Mouse (Mus musculus) embryonic facial prominence, embryonic 12.5 days (tissue): ENCODE data around the gene Prkcq. TPM values are rescaled to one million over a fixed set of nuclear protein-coding genes. Genes with fewer than 3 reads are reported as not detected.

ENCODE experiments used
- ATAC-seq: fragments of 200-750 bp; cut with Nextera tagmentation; 2 replicates; pipeline ENCODE4 v1.8.0; 2017; ENCODE audit not compliant: insufficient number of reproducible peaks, insufficient read depth, low FRiP score, low TSS enrichment
- H3K27ac ChIP-seq: fragments of 300-500 bp; sonication (generic); 2 replicates; pipeline ENCODE4 v1.5.1; 2016; ENCODE audit warnings: mild to moderate bottlenecking
- H3K27me3 ChIP-seq: fragments of 300-500 bp; sonication (generic); 2 replicates; pipeline ENCODE4 v1.6.1; 2016; ENCODE audit warnings: mild to moderate bottlenecking, moderate library complexity
- H3K36me3 ChIP-seq: fragments of 300-500 bp; sonication (generic); 2 replicates; pipeline ENCODE4 v1.6.1; 2016; ENCODE audit warnings: mild to moderate bottlenecking
- H3K4me1 ChIP-seq: fragments of 300-500 bp; sonication (generic); 2 replicates; pipeline ENCODE4 v1.6.1; 2016
- H3K4me2 ChIP-seq: fragments of 300-500 bp; sonication (generic); replicated peaks from 2 replicates; pipeline ENCODE4 v1.6.1; 2016; ENCODE audit warnings: mild to moderate bottlenecking, moderate library complexity
- H3K4me3 ChIP-seq: fragments of 300-500 bp; sonication (generic); 2 replicates; pipeline ENCODE4 v1.5.1; 2016; ENCODE audit warnings: mild to moderate bottlenecking
- H3K9ac ChIP-seq: fragments of 300-500 bp; sonication (generic); 2 replicates; pipeline ENCODE4 v1.6.1; 2016; ENCODE audit warnings: mild to moderate bottlenecking, moderate library complexity
- H3K9me3 ChIP-seq: fragments of 300-500 bp; sonication (generic); 2 replicates; pipeline ENCODE4 v1.6.1; 2016; ENCODE audit warnings: mild to moderate bottlenecking, moderate library complexity
- WGBS: fragments of 180-500 bp; shearing (Covaris S2); methylation state at CpG from one replicate; pipeline ENCODE4 v1.1.7; 2016; 5-methylcytosine and 5-hydroxymethylcytosine counted together
- polyA plus RNA-seq: library from polyadenylated mRNA; unstranded; fragments of >200 nt; fragmentation: Nextera tagmentation; extraction: Ambion mirVana; gene quantifications from 2 replicates; pipeline ENCODE4 v1.2.1, GENCODE M21; 2016

Prkcq gene
- polyA plus RNA-seq, 1 experiment from 2014 or later, result 4.6 TPM

DNA sequence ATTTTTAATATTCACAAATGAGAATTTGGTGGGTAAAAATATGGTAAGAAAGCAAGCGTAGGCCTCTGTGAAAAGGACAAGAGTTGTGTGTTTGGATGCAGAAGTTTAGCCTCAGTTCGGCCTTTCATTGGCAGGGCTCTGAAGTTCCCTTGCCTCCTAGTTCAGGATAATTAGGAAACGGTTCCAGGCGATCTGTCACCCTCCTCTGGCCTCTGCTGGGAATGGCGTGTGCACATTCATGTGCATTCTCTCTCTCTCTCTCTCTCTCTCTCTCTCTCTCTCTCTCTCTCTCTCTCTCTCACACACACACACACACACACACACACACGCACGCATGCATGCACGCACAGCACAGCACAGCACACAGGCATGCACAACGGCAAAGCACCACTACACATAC lies 93.5 kb downstream of the Prkcq start:
- H3K27ac ChIP-seq, result no peak overlapping the region
- no peak for ATAC-seq
- H3K9ac ChIP-seq, result no peak overlapping the region
- no peak overlapping the region for H3K4me2 ChIP-seq
- 70% methylated on average over 9 of the region's 9 CpGs for WGBS
- no peak overlapping the region for H3K4me3 ChIP-seq
- H3K9me3 ChIP-seq, result no peaks in the 10 kb centered on the region
- H3K36me3 ChIP-seq, result no peaks in the 10 kb centered on the region
- H3K27me3 ChIP-seq, result no peaks in the 10 kb centered on the region
- no peaks in the 10 kb centered on the region for H3K4me1 ChIP-seq

DNA sequence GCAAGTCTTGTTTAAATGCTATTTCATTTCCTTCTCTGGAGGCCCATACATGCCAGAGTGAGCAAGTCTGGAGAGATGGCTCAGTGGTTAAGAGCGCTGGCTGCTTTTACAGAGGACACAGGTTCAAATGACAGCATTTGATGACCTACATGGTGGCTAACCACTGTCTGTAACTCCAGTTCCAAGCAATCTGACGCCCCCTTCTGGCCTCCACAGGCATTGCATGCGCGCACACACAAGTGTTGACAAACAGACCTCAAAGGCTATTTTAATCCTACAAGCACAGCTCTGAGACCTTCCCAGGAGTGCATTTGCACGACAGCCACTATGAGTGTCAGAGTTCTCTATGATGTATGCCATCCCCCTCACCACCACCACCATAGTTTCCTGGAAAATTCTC lies 94.4 kb downstream of the Prkcq start:
- no peaks in the 10 kb centered on the region for H3K9me3 ChIP-seq
- H3K4me3 ChIP-seq, result no peak overlapping the region
- H3K27ac ChIP-seq, result no peak overlapping the region
- no peaks in the 10 kb centered on the region for H3K4me1 ChIP-seq
- 68% methylated on average over 5 of the region's 5 CpGs for WGBS
- no peak overlapping the region for H3K4me2 ChIP-seq
- no peaks in the 10 kb centered on the region for H3K27me3 ChIP-seq
- no peak overlapping the region for H3K9ac ChIP-seq
- ATAC-seq, result no peak
- H3K36me3 ChIP-seq, result no peaks in the 10 kb centered on the region

- Histone ChIP-seq H3K36me3 (no peaks in the 10 kb centered on the region), H3K4me1 (no peaks in the 10 kb centered on the region), H3K27me3 (no peaks in the 10 kb centered on the region), H3K9ac (no peak overlapping the region), H3K4me2 (no peak overlapping the region), H3K27ac (no peak overlapping the region), H3K9me3 (no peaks in the 10 kb centered on the region), H3K4me3 (no peak overlapping the region)
- 80% methylated on average over 7 of the region's 7 CpGs for WGBS
- no peak for ATAC-seq
Observed at GRCm38 (mm10) chr2:11278965-11279364, 107.1 kb downstream of the Prkcq start.

GRCm38 (mm10) chr2:11280247-11280646 lies 108.3 kb downstream of the Prkcq start:
- H3K9me3 ChIP-seq, result no peaks in the 10 kb centered on the region
- H3K4me3 ChIP-seq, result no peak overlapping the region
- no peak overlapping the region for H3K27ac ChIP-seq
- 61% methylated on average over 2 of the region's 2 CpGs for WGBS
- no peak for ATAC-seq
- H3K4me1 ChIP-seq, result no peaks in the 10 kb centered on the region
- H3K4me2 ChIP-seq, result no peak overlapping the region
- no peaks in the 10 kb centered on the region for H3K36me3 ChIP-seq
- no peak overlapping the region for H3K9ac ChIP-seq
- H3K27me3 ChIP-seq, result no peaks in the 10 kb centered on the region

- no peak overlapping the region for H3K9ac ChIP-seq
- no peaks in the 10 kb centered on the region for H3K27me3 ChIP-seq
- H3K27ac ChIP-seq, result no peak overlapping the region
- H3K36me3 ChIP-seq, result no peaks in the 10 kb centered on the region
- ATAC-seq, result 0 out of 2 replicates have a peak, but pooled peaks have one; percentile 28
- no peaks in the 10 kb centered on the region for H3K9me3 ChIP-seq
- 0 out of 2 replicates have a peak, but pooled peaks cover 2% of the 10 kb centered on the region for H3K4me1 ChIP-seq
- 67% methylated on average over 18 of the region's 18 CpGs for WGBS
- peak overlapping the region; percentile 25 for H3K4me2 ChIP-seq
- no peak overlapping the region for H3K4me3 ChIP-seq
Observed at GRCm38 (mm10) chr2:11287834-11288530, 116.1 kb downstream of the Prkcq start.

- H3K9me3 ChIP-seq, result no peaks in the 10 kb centered on the region
- no peaks in the 10 kb centered on the region for H3K27me3 ChIP-seq
- no peaks in the 10 kb centered on the region for H3K36me3 ChIP-seq
- H3K4me2 ChIP-seq, result peak overlapping the region; percentile 25
- no peak overlapping the region for H3K4me3 ChIP-seq
- H3K9ac ChIP-seq, result no peak overlapping the region
- WGBS, result 7% methylated on average over 7 of the region's 7 CpGs
- H3K4me1 ChIP-seq, result 0 out of 2 replicates have a peak, but pooled peaks cover 2% of the 10 kb centered on the region
- peak; percentile 47; the same call in 1 of the 2 replicates for ATAC-seq
- no peak overlapping the region for H3K27ac ChIP-seq
Observed at GRCm38 (mm10) chr2:11288531-11288846, 116.6 kb downstream of the Prkcq start.

DNA sequence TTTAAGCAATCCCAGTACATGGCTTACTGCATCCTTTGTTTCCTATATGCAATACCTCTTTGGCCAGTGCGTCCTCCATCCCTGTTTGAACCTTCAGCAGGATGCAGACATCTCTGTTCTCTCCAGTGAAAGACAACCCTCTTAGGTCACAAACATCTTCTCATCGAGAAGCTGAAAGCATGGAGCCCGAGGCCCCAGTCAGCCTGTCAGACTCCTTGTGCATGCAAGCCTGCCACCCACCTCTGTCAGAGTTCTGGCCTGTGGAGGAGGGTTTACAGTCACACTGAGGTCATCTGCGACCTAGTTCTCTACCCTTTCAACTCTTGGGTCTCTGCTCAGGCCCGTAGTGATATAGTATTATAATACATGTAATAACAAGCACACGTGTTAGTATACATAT lies 119.0 kb downstream of the Prkcq start:
- no peaks in the 10 kb centered on the region for H3K9me3 ChIP-seq
- H3K4me2 ChIP-seq, result no peak overlapping the region
- H3K4me1 ChIP-seq, result 0 out of 2 replicates have a peak, but pooled peaks cover 2% of the 10 kb centered on the region
- ATAC-seq, result no peak
- H3K27ac ChIP-seq, result no peak overlapping the region
- WGBS, result 79% methylated on average over 6 of the region's 6 CpGs
- H3K9ac ChIP-seq, result no peak overlapping the region
- H3K36me3 ChIP-seq, result no peaks in the 10 kb centered on the region
- no peaks in the 10 kb centered on the region for H3K27me3 ChIP-seq
- no peak overlapping the region for H3K4me3 ChIP-seq

- no peak overlapping the region for H3K9ac ChIP-seq
- H3K27me3 ChIP-seq, result no peaks in the 10 kb centered on the region
- 0 out of 2 replicates have a peak, but pooled peaks cover 2% of the 10 kb centered on the region for H3K4me1 ChIP-seq
- H3K9me3 ChIP-seq, result no peaks in the 10 kb centered on the region
- ATAC-seq, result no peak
- H3K4me3 ChIP-seq, result no peak overlapping the region
- 70% methylated on average over 9 of the region's 9 CpGs for WGBS
- no peaks in the 10 kb centered on the region for H3K36me3 ChIP-seq
- H3K27ac ChIP-seq, result no peak overlapping the region
- H3K4me2 ChIP-seq, result no peak overlapping the region
Observed at GRCm38 (mm10) chr2:11291570-11292405, 119.9 kb downstream of the Prkcq start.

GRCm38 (mm10) chr2:11293144-11293543 lies 121.2 kb downstream of the Prkcq start:
- Histone ChIP-seq H3K4me2 (no peak overlapping the region), H3K9me3 (no peaks in the 10 kb centered on the region), H3K27ac (no peak overlapping the region), H3K4me3 (no peak overlapping the region), H3K9ac (no peak overlapping the region), H3K27me3 (no peaks in the 10 kb centered on the region), H3K36me3 (no peaks in the 10 kb centered on the region), H3K4me1 (0 out of 2 replicates have a peak, but pooled peaks cover 2% of the 10 kb centered on the region)
- ATAC-seq, result no peak
- 82% methylated on average over 13 of the region's 13 CpGs for WGBS

DNA sequence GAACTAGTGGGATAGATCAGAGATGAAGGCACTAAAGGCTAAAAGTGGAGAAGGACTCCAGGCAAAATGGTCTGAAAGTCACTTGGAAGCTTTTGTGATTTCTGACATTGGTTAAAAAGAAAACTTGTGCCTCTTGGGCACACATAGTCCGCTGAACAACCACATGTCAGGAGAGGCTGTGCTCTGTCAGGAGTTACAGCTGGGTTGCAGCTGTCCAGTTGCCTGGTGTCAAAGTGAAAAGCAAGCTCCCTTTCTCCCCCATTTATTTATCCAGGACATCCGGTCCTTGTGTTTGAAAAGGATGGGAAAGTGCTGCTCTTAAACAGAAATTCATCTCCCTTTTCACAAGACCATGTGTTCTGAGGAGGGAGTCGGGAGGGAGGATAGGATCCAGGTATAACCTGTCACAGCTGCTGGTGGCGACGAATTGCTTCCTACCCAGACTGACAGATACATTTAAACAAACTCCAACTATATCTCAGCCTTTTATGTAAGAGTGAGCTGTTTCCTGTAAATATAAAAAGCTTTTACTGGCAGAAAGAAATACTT lies 122.8 kb downstream of the Prkcq start:
- H3K4me2 ChIP-seq, result no peak overlapping the region
- no peaks in the 10 kb centered on the region for H3K27me3 ChIP-seq
- H3K9me3 ChIP-seq, result no peaks in the 10 kb centered on the region
- WGBS, result 55% methylated on average over 5 of the region's 5 CpGs
- no peak overlapping the region for H3K27ac ChIP-seq
- H3K36me3 ChIP-seq, result no peaks in the 10 kb centered on the region
- H3K9ac ChIP-seq, result no peak overlapping the region
- H3K4me3 ChIP-seq, result no peak overlapping the region
- H3K4me1 ChIP-seq, result no peaks in the 10 kb centered on the region
- ATAC-seq, result no peak

- H3K4me3 ChIP-seq, result no peak overlapping the region
- no peak overlapping the region for H3K9ac ChIP-seq
- 91% methylated on average over 7 of the region's 7 CpGs for WGBS
- no peaks in the 10 kb centered on the region for H3K4me1 ChIP-seq
- H3K27ac ChIP-seq, result no peak overlapping the region
- H3K4me2 ChIP-seq, result no peak overlapping the region
- no peaks in the 10 kb centered on the region for H3K36me3 ChIP-seq
- no peaks in the 10 kb centered on the region for H3K27me3 ChIP-seq
- ATAC-seq, result no peak
- H3K9me3 ChIP-seq, result no peaks in the 10 kb centered on the region
Observed at GRCm38 (mm10) chr2:11298811-11299210, 126.9 kb downstream of the Prkcq start.

DNA sequence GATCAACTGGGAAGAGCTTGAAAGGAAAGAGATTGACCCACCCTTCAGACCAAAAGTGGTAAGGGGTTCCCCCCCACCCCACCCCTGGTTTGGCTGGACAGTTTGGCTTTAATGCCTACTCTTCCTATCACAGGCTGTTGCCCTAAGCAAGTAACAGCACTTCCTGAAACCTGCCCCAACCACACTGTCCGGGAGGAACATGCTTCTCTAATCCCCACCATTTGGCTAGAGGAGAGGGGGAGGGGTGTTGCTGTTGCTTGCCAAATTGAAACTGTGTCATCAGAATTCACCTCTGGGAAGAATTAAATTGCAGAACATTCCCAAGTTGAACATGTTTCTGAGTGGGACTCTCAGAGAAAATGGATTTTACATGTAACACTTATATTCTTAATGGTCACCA lies 127.5 kb downstream of the Prkcq start:
- no peak overlapping the region for H3K4me3 ChIP-seq
- H3K27ac ChIP-seq, result no peak overlapping the region
- no peak overlapping the region for H3K4me2 ChIP-seq
- no peak overlapping the region for H3K9ac ChIP-seq
- no peaks in the 10 kb centered on the region for H3K9me3 ChIP-seq
- H3K27me3 ChIP-seq, result no peaks in the 10 kb centered on the region
- H3K36me3 ChIP-seq, result no peaks in the 10 kb centered on the region
- no peaks in the 10 kb centered on the region for H3K4me1 ChIP-seq
- ATAC-seq, result no peak
- 19% methylated on average over 1 of the region's 1 CpGs for WGBS
